Comparison of ENCODE assay signal across 9 mouse cellular contexts in genomic region chr5:95970845-95971244, GRCm38 (mm10). TPM values are rescaled to one million over a fixed set of nuclear protein-coding genes. Genes with fewer than 3 reads are reported as not detected.
DNase-seq lines count a peak whose midpoint lies in the region; ATAC-seq and TF ChIP-seq lines count a peak whose summit lies in the region.
"Had no signal": no experiment of that assay in that cellular context is flagged by ENCODE, and none has a peak within 500 bp of the region (broad histone marks: within the 10 kb centered on the region; RNA-seq: fewer than 3 reads in every experiment).

No protein-coding gene starts in this region.

- no peak overlapping the region for H3K4me3 ChIP-seq in heart, embryonic 11.5 days (ENCODE audit: low read depth, low read length)
- no peak overlapping the region for H3K4me3 ChIP-seq in midbrain, postnatal 0 days (ENCODE audit: low read depth, low read length)
- H3K4me3 ChIP-seq: neural tube, embryonic 12.5 days had no signal

- H3K4me1 ChIP-seq in heart, embryonic 11.5 days (ENCODE audit: control insufficient read depth, insufficient read depth, low read length), result no peaks in the 10 kb centered on the region
- no peaks in the 10 kb centered on the region for H3K4me1 ChIP-seq in midbrain, postnatal 0 days (ENCODE audit: insufficient read depth, low read length)
- H3K4me1 ChIP-seq: neural tube, embryonic 12.5 days had no signal

- H3K9me3 ChIP-seq in heart, embryonic 11.5 days (replicated peaks; ENCODE audit: control insufficient read depth, low read length), result no peaks in the 10 kb centered on the region
- no peaks in the 10 kb centered on the region for H3K9me3 ChIP-seq in midbrain, postnatal 0 days (ENCODE audit: low read length)
- H3K9me3 ChIP-seq: neural tube, embryonic 12.5 days had no signal

- DNase-seq in heart, adult 8-10 months (ENCODE audit: low spot score), result peak; percentile 38
- DNase-seq in ES-CJ7 (ENCODE audit: low read depth, low spot score), result peak; percentile 55
- DNase-seq in c-Kit-positive CD71-positive TER-119-negative erythroid progenitor cells, embryonic 14.5 days (ENCODE audit: low read depth), result peak; percentile 19
- DNase-seq in heart, postnatal 14 days, result peak; percentile 31 to 68
- peak; percentile 39 to 78 for DNase-seq in left cerebral cortex, adult 18-20 months (ENCODE audit: low spot score in 2 of 2)
- peak; percentile 74 for DNase-seq in midbrain, postnatal 0 days (ENCODE audit: low spot score)

- no peak overlapping the region for H3K4me2 ChIP-seq in heart, embryonic 11.5 days
- H3K4me2 ChIP-seq in midbrain, postnatal 0 days (ENCODE audit: low read depth, low read length, poor library complexity, severe bottlenecking), result no peak overlapping the region
- H3K4me2 ChIP-seq: neural tube, embryonic 12.5 days had no signal

- H3K27me3 ChIP-seq in heart, embryonic 11.5 days (ENCODE audit: control insufficient read depth, insufficient read depth, low read length), result no peaks in the 10 kb centered on the region
- no peaks in the 10 kb centered on the region for H3K27me3 ChIP-seq in midbrain, postnatal 0 days (ENCODE audit: insufficient read depth, low read length)
- H3K27me3 ChIP-seq: neural tube, embryonic 12.5 days had no signal

- TF ChIP-seq CTCF in midbrain, postnatal 0 days (IDR thresholded peaks at IDR 0.05), result peak; percentile 75

- 32% methylated on average over 6 of the region's 6 CpGs for WGBS in heart, embryonic 11.5 days (ENCODE audit: insufficient replicate concordance)
- WGBS in midbrain, postnatal 0 days, result 46% methylated on average over 6 of the region's 6 CpGs

- no peaks in the 10 kb centered on the region for H3K36me3 ChIP-seq in heart, embryonic 11.5 days (ENCODE audit: control insufficient read depth, insufficient read depth, low read length)
- H3K36me3 ChIP-seq in midbrain, postnatal 0 days (ENCODE audit: insufficient read depth, low read length), result no peaks in the 10 kb centered on the region
- H3K36me3 ChIP-seq: neural tube, embryonic 12.5 days had no signal

- no peak overlapping the region for H3K9ac ChIP-seq in heart, embryonic 11.5 days (ENCODE audit: low read depth, low read length)
- no peak overlapping the region for H3K9ac ChIP-seq in midbrain, postnatal 0 days (replicated peaks; ENCODE audit: low read length, poor library complexity, severe bottlenecking)
- H3K9ac ChIP-seq: neural tube, embryonic 12.5 days had no signal

- intact Hi-C loops in heart, postnatal 14 days (cut with DNase I), result no loop called here

- no peak for ATAC-seq in heart, embryonic 11.5 days (replicated peaks; ENCODE audit: insufficient number of reproducible peaks, low FRiP score, low TSS enrichment)
- ATAC-seq in midbrain, postnatal 0 days (ENCODE audit: low FRiP score), result no peak
- no peak for ATAC-seq in activated CD4-positive, CD25-positive, alpha-beta regulatory T cell, adult 4 months

- no peak overlapping the region for H3K27ac ChIP-seq in heart, embryonic 11.5 days (ENCODE audit: low read depth, low read length)
- H3K27ac ChIP-seq in midbrain, postnatal 0 days (ENCODE audit: low read depth, low read length), result no peak overlapping the region
- H3K27ac ChIP-seq: neural tube, embryonic 12.5 days had no signal

RNA-seq across cellular contexts. Expression of gene Cxcl13, which starts 14.1 kb away (rescaled TPM):
- 1 to 10 TPM; 1.4 to 2.1 (median 1.5) TPM for total RNA-seq in heart, adult 8-10 months (2022)
- 0.86 and 1.2 TPM in 2 replicates for polyA plus RNA-seq in heart, embryonic 11.5 days (2014; fragmentation: Nextera tagmentation; extraction: Ambion mirVana)
- 1 to 10 TPM; 6.3 to 9.9 TPM for total RNA-seq in heart, postnatal 14 days (2021)
- total RNA-seq in left cerebral cortex, adult 18-20 months (2021), result not detected
- total RNA-seq in midbrain, postnatal 0 days (2014; rRNA removed), result 0.33 and 0.61 TPM in 2 replicates
- polyA plus RNA-seq in midbrain, postnatal 0 days (2015; fragmentation: Nextera tagmentation; extraction: Ambion mirVana), result 1.3 and 1.9 TPM in 2 replicates
- under 1 TPM in 1 of 2 experiments, not detected in 1; 0.45 TPM for polyA plus RNA-seq in activated CD4-positive, CD25-positive, alpha-beta regulatory T cell, adult 4 months (2017; shearing (Covaris generic))

Comparison
In these comparisons a context has a peak if more than half of its experiments do, and no peak if none do; other contexts are left out.
1. DNase-seq: peak in every context shown above with its lines; median percentile 74 in midbrain, postnatal 0 days; 58 in left cerebral cortex, adult 18-20 months; 55 in ES-CJ7; 50 in heart, postnatal 14 days; 38 in heart, adult 8-10 months; 19 in c-Kit-positive CD71-positive TER-119-negative erythroid progenitor cells, embryonic 14.5 days.